Mouse (Mus musculus): Measurements from ENCODE around the gene Olfr1301.

Olfr1301 gene

GRCm38 (mm10) chr2:111750706-111751105, at the start of gene Olfr1301:
Gene Olfr1301 (plus strand): TSS chr2:111751006.
- no peak for DNase-seq (ENCODE audit: low spot score)

GRCm38 (mm10) chr2:111726739-111727138, 24.1 kb upstream of the Olfr1301 start:
- no peak for DNase-seq (ENCODE audit: low spot score)

- DNase-seq (ENCODE audit: low spot score): no peak
Measured at GRCm38 (mm10) chr2:111777129-111777528, 26.3 kb downstream of the Olfr1301 start, which contains the start of gene Olfr1302. Gene Olfr1302 (plus strand): TSS chr2:111777429.

Measured in MN1 (cell line).